Mouse (Mus musculus) liver, embryonic 11.5 days (tissue): ENCODE data around the gene Ggact. TPM values are rescaled to one million over a fixed set of nuclear protein-coding genes. Genes with fewer than 3 reads are reported as not detected.

Experiments used
- ATAC-seq: fragments of 200-750 bp; cut with Nextera tagmentation; replicated peaks from 2 replicates; pipeline ENCODE4 v1.8.0; 2017; ENCODE audit warnings: moderate number of reproducible peaks, mild to moderate bottlenecking, moderate TSS enrichment, moderate library complexity; ENCODE audit not compliant: low FRiP score
- DNase-seq: peaks from one replicate; pipeline ENCODE4 v3.0.0-alpha.2; 2017; ENCODE audit warnings: low spot score
- H3K27ac ChIP-seq: fragments of 300-500 bp; sonication (generic); 2 replicates; pipeline ENCODE4 v1.5.1; 2014; ENCODE audit warnings: mild to moderate bottlenecking, low read depth, low read length, control low read depth
- H3K27me3 ChIP-seq: fragments of 300-500 bp; sonication (generic); replicated peaks from 2 replicates; pipeline ENCODE4 v1.6.1; 2014; ENCODE audit warnings: low read length, mixed read lengths; ENCODE audit not compliant: control insufficient read depth, insufficient read depth
- H3K36me3 ChIP-seq: fragments of 300-500 bp; sonication (generic); 2 replicates; pipeline ENCODE4 v1.6.1; 2014; ENCODE audit warnings: mild to moderate bottlenecking, low read length, moderate library complexity, mixed read lengths; ENCODE audit not compliant: control insufficient read depth, insufficient read depth
- H3K4me1 ChIP-seq: fragments of 300-500 bp; sonication (generic); replicated peaks from 2 replicates; pipeline ENCODE4 v1.6.1; 2014; ENCODE audit warnings: low read length, mixed read lengths; ENCODE audit not compliant: control insufficient read depth, insufficient read depth
- H3K4me2 ChIP-seq: fragments of 300-500 bp; sonication (generic); 2 replicates; pipeline ENCODE4 v1.6.1; 2014; ENCODE audit warnings: mild to moderate bottlenecking, control low read depth, moderate library complexity
- H3K4me3 ChIP-seq: fragments of 300-500 bp; sonication (generic); 2 replicates; pipeline ENCODE4 v1.5.1; 2014; ENCODE audit warnings: low read depth, low read length, control low read depth
- H3K9ac ChIP-seq: fragments of 300-500 bp; sonication (generic); 2 replicates; pipeline ENCODE4 v1.6.1; 2014; ENCODE audit warnings: low read depth, low read length, control low read depth
- H3K9me3 ChIP-seq: fragments of 300-500 bp; sonication (generic); 2 replicates; pipeline ENCODE4 v1.6.1; 2016; ENCODE audit warnings: low read length, inconsistent platforms, mixed read lengths; ENCODE audit not compliant: control insufficient read depth
- WGBS: fragments of 180-500 bp; shearing (Covaris S2); extraction: QIAGEN DNeasy Blood & Tissue Kit; methylation state at CpG from one replicate; pipeline ENCODE4 v1.1.7; 2014; 5-methylcytosine and 5-hydroxymethylcytosine counted together
- polyA plus RNA-seq: library from polyadenylated mRNA; unstranded; fragments of >200 nt; fragmentation: Nextera tagmentation; extraction: Ambion mirVana; gene quantifications from 2 replicates; pipeline ENCODE4 v1.2.1, GENCODE M21; 2014

Ggact gene
- polyA plus RNA-seq, 1 experiment from 2014 or later: 18.8 TPM

DNA sequence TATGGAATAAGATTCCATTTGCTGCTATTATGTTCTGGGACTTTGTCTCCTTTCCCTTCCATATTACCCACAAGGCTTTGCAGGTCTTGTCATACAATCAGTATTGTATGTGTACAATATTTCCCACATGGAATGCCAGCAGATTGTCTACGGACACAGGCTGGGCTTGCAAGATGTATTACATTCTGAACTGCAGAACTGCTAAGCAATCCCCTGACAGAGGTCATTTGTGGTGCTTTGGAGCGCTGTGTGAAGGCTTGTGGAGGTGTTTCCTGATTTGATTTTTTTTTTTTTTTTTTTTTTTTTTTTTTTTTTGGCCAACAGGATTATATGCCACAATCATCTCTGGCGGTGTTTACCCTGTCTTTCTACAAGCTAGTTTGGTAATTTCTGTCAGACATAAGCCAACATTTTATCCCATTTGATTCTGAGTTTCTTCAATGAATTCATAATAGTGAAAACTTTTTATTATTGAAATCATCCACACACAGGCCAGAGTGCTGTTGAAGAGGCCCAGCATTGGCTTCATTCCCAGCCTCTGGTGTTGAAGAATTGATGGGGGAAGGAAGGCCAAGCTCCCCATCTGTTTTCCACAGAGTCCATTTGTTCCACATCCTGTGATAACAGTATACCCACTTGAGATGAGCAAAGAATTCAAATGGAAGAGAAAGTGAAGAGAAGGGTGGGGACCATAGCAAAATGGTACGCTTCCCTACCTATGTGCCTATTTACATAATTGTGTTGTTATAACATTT is 45.8 kb downstream of the Ggact start:
- Histone ChIP-seq H3K4me1 (no peaks in the 10 kb centered on the region), H3K4me2 (no peak overlapping the region), H3K27ac (no peak overlapping the region), H3K9me3 (no peaks in the 10 kb centered on the region), H3K9ac (no peak overlapping the region), H3K4me3 (no peak overlapping the region), H3K36me3 (no peaks in the 10 kb centered on the region), H3K27me3 (no peaks in the 10 kb centered on the region)
- 82% methylated on average over 4 of the region's 4 CpGs for WGBS
- ATAC-seq (no peak), DNase-seq (no peak)

DNA sequence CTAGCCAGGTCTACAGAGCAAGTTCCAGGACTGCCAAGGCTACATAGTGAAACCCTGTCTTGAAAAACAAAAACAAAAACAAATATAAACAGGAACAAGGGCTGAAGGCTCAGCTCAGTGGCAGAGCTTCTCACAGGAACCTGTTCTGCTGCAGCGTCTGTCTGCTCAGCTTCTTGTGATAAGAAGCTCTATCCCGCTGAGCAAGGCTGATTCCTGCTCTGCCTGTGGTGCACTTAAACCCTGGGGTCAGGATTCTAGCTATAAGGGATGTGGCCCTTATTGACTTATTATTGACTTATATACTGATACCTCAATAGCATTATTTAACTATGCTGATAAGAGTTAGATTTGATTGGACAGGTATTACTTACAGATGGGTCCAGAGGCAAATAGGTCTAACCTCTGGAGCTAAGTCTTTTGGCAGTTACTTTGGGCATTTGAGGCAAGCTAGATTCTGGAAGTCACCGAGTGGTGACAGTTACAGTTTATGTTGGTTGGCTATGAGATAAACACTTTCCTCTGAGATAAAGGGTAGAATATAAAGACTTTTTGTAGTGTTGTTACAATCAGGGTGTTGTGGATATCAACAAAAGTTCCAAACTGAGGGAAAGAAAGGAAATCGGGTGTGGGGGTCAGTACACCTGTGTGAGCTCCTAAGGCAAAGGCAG is 48.0 kb downstream of the Ggact start:
- no peak overlapping the region for H3K4me2 ChIP-seq
- H3K9me3 ChIP-seq: no peaks in the 10 kb centered on the region
- H3K36me3 ChIP-seq: no peaks in the 10 kb centered on the region
- DNase-seq (no peak), ATAC-seq (no peak)
- H3K27me3 ChIP-seq: no peaks in the 10 kb centered on the region
- no peak overlapping the region for H3K9ac ChIP-seq
- 44% methylated on average over 4 of the region's 4 CpGs for WGBS
- no peaks in the 10 kb centered on the region for H3K4me1 ChIP-seq
- no peak overlapping the region for H3K27ac ChIP-seq
- no peak overlapping the region for H3K4me3 ChIP-seq

GRCm38 (mm10) chr14:122862623-122863022 is 50.9 kb downstream of the Ggact start:
- no peaks in the 10 kb centered on the region for H3K27me3 ChIP-seq
- ATAC-seq: no peak

DNA sequence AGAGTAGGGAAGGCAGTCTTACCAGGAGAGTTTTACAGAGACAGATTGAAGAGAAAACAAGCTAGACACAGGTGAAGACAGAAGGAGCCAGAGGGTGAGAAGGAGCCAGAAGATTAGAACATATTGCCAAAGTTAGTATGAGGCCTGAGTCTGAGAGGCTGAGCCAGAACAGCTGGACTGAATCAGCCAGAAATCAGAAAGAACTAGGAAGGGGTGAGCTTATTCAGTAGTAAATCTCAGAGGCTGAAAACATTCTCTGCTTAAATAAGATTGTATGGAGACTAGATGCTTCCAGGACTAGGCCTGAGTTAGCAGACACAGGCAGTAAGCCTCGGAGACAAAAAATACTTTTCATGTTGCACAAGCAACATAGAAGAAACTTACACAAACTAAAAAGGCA is 53.8 kb downstream of the Ggact start:
- H3K4me2 ChIP-seq: no peak overlapping the region

More at GRCm38 (mm10) chr14:122862623-122863022, 50.9 kb downstream of the Ggact start:
- DNase-seq: no peak
- Histone ChIP-seq H3K27ac (no peak overlapping the region), H3K9me3 (no peaks in the 10 kb centered on the region), H3K4me3 (no peak overlapping the region), H3K36me3 (no peaks in the 10 kb centered on the region), H3K4me1 (no peaks in the 10 kb centered on the region), H3K4me2 (no peak overlapping the region), H3K9ac (no peak overlapping the region)
- WGBS: 60% methylated on average over 4 of the region's 4 CpGs

DNA sequence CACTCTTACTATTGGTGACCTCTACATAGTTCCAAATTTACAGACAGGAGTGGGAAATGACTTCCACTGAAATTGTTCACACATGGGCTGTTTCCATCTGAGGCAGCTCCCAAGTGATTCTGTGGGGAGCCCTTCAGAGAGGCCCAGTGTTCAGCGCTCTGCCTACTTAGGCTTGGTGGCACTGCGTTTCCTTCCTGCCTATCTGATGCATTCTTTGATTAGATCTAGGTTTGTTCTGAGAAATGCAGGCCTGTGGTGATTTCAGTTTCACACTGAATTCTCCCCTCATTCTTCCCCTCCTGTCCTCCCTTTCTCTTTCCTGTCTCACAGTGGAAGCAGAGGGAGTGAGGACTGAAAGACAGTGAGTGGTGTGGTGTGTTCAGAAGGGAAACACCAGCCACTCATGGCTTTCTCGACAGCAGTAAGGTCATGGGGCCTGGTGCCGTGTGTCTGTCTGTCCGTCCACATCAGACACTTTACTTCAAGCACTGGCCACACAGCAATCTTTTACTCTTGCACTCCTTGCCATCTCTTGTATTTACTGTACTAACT is 61.0 kb downstream of the Ggact start:
- Histone ChIP-seq H3K4me2 (no peak overlapping the region), H3K9ac (no peak overlapping the region)
- 59% methylated on average over 5 of the region's 5 CpGs for WGBS

More for the DNA sequence above, 53.8 kb downstream of the Ggact start:
- no peak overlapping the region for H3K27ac ChIP-seq
- ATAC-seq (no peak), DNase-seq (no peak)
- no peak overlapping the region for H3K9ac ChIP-seq
- no peak overlapping the region for H3K4me3 ChIP-seq
- H3K9me3 ChIP-seq: no peaks in the 10 kb centered on the region
- H3K4me1 ChIP-seq: no peaks in the 10 kb centered on the region
- no peaks in the 10 kb centered on the region for H3K36me3 ChIP-seq
- no peaks in the 10 kb centered on the region for H3K27me3 ChIP-seq
- WGBS: 91% methylated on average over 1 of the region's 1 CpGs

GRCm38 (mm10) chr14:122837018-122837417 is 76.5 kb downstream of the Ggact start:
- Histone ChIP-seq H3K9me3 (no peaks in the 10 kb centered on the region), H3K4me1 (no peaks in the 10 kb centered on the region), H3K9ac (no peak overlapping the region), H3K36me3 (no peaks in the 10 kb centered on the region), H3K27me3 (no peaks in the 10 kb centered on the region), H3K4me3 (no peak overlapping the region), H3K27ac (no peak overlapping the region), H3K4me2 (no peak overlapping the region)
- DNase-seq: no peak
- WGBS: 81% methylated on average over 2 of the region's 2 CpGs
- no peak for ATAC-seq

More for the DNA sequence above, 61.0 kb downstream of the Ggact start:
- ATAC-seq (no peak), DNase-seq (no peak)
- H3K9me3 ChIP-seq: no peaks in the 10 kb centered on the region
- H3K27me3 ChIP-seq: no peaks in the 10 kb centered on the region
- no peaks in the 10 kb centered on the region for H3K4me1 ChIP-seq
- no peaks in the 10 kb centered on the region for H3K36me3 ChIP-seq
- no peak overlapping the region for H3K27ac ChIP-seq
- H3K4me3 ChIP-seq: no peak overlapping the region

GRCm38 (mm10) chr14:122836221-122836620 is 77.3 kb downstream of the Ggact start:
- Histone ChIP-seq H3K27ac (no peak overlapping the region), H3K27me3 (no peaks in the 10 kb centered on the region), H3K4me2 (no peak overlapping the region), H3K36me3 (no peaks in the 10 kb centered on the region), H3K9ac (no peak overlapping the region), H3K4me3 (no peak overlapping the region), H3K9me3 (no peaks in the 10 kb centered on the region), H3K4me1 (no peaks in the 10 kb centered on the region)
- 43% methylated on average over 4 of the region's 4 CpGs for WGBS
- ATAC-seq: no peak
- no peak for DNase-seq

- 65% methylated on average over 7 of the region's 7 CpGs for WGBS
- H3K4me1 ChIP-seq: no peaks in the 10 kb centered on the region
- ATAC-seq: no peak
Observed at GRCm38 (mm10) chr14:122835487-122836190, 77.9 kb downstream of the Ggact start.

More at GRCm38 (mm10) chr14:122835487-122836190, 77.9 kb downstream of the Ggact start:
- no peaks in the 10 kb centered on the region for H3K36me3 ChIP-seq
- DNase-seq: no peak
- H3K4me2 ChIP-seq: no peak overlapping the region
- no peaks in the 10 kb centered on the region for H3K27me3 ChIP-seq
- no peaks in the 10 kb centered on the region for H3K9me3 ChIP-seq
- no peak overlapping the region for H3K9ac ChIP-seq
- no peak overlapping the region for H3K4me3 ChIP-seq
- no peak overlapping the region for H3K27ac ChIP-seq
